In genomic region chr13:23395301-23396245, GRCm38 (mm10) we compare ENCODE assay signal across 8 mouse cellular contexts. TPM values are rescaled to one million over a fixed set of nuclear protein-coding genes. Genes with fewer than 3 reads are reported as not detected.
DNase-seq lines count a peak whose midpoint lies in the region; ATAC-seq and TF ChIP-seq lines count a peak whose summit lies in the region.

No protein-coding gene starts in this region.

- H3K4me2 ChIP-seq in lung, embryonic 16.5 days (ENCODE audit: low read depth, low read length): peak overlapping the region; percentile 85
- peak overlapping the region; percentile 76 for H3K4me2 ChIP-seq in embryonic facial prominence, embryonic 13.5 days
- peak overlapping the region; percentile 66 for H3K4me2 ChIP-seq in intestine, postnatal 0 days (replicated peaks; ENCODE audit: low read depth)
- H3K4me2 ChIP-seq in neural tube, embryonic 15.5 days: peak overlapping the region; percentile 78

- intact Hi-C loops in left cerebral cortex, postnatal 10 days (cut with DNase I): no loop called here

- no peak for DNase-seq in lung, postnatal 36 days
- DNase-seq in cerebellum, adult 8-10 months: no peak
- DNase-seq in left cerebral cortex, postnatal 10 days (ENCODE audit: extremely low spot score in 1 of 2, low spot score in 2 of 2): no peak

- H3K4me1 ChIP-seq in lung, embryonic 16.5 days (replicated peaks; ENCODE audit: control insufficient read depth, insufficient read depth, low read length): peaks cover 9% of the 10 kb centered on the region; the same call in 1 of the 2 replicates
- peaks cover 6% of the 10 kb centered on the region; the same call in 1 of the 2 replicates for H3K4me1 ChIP-seq in embryonic facial prominence, embryonic 13.5 days
- no peaks in the 10 kb centered on the region for H3K4me1 ChIP-seq in intestine, postnatal 0 days (replicated peaks; ENCODE audit: control insufficient read depth, insufficient read depth, low read length)
- H3K4me1 ChIP-seq in neural tube, embryonic 15.5 days: peaks cover 15% of the 10 kb centered on the region

- peak overlapping the region; percentile 45 for H3K9ac ChIP-seq in lung, embryonic 16.5 days (ENCODE audit: low read length)
- peak overlapping the region; percentile 53 for H3K9ac ChIP-seq in embryonic facial prominence, embryonic 13.5 days
- no peak overlapping the region for H3K9ac ChIP-seq in intestine, postnatal 0 days (ENCODE audit: low read depth, low read length)
- peak overlapping the region; percentile 38; the same call in 1 of the 2 replicates for H3K9ac ChIP-seq in neural tube, embryonic 15.5 days (replicated peaks)

- no peaks in the 10 kb centered on the region for H3K9me3 ChIP-seq in lung, embryonic 16.5 days (ENCODE audit: control insufficient read depth, low read length)
- H3K9me3 ChIP-seq in embryonic facial prominence, embryonic 13.5 days: no peaks in the 10 kb centered on the region
- H3K9me3 ChIP-seq in intestine, postnatal 0 days (ENCODE audit: control insufficient read depth): no peaks in the 10 kb centered on the region
- no peaks in the 10 kb centered on the region for H3K9me3 ChIP-seq in neural tube, embryonic 15.5 days (replicated peaks)

- WGBS in lung, embryonic 16.5 days: 2% methylated on average over 43 of the region's 43 CpGs
- 2% methylated on average over 43 of the region's 43 CpGs for WGBS in embryonic facial prominence, embryonic 13.5 days
- WGBS in intestine, postnatal 0 days: 3% methylated on average over 43 of the region's 43 CpGs
- 4% methylated on average over 43 of the region's 43 CpGs for WGBS in neural tube, embryonic 15.5 days

- ATAC-seq in lung, embryonic 16.5 days (ENCODE audit: low read depth): no peak
- no peak for ATAC-seq in embryonic facial prominence, embryonic 13.5 days (ENCODE audit: insufficient number of reproducible peaks, insufficient read depth, low FRiP score, low TSS enrichment, low read depth)
- no peak for ATAC-seq in intestine, postnatal 0 days
- no peak for ATAC-seq in neural tube, embryonic 15.5 days (ENCODE audit: low FRiP score)
- no peak for ATAC-seq in megakaryocyte-erythroid progenitor cell, adult 5-6 weeks (replicated peaks; ENCODE audit: low FRiP score, low TSS enrichment, poor library complexity, severe bottlenecking)

- peak overlapping the region; percentile 55 for H3K4me3 ChIP-seq in lung, embryonic 16.5 days (ENCODE audit: low read length)
- peak overlapping the region; percentile 48 for H3K4me3 ChIP-seq in embryonic facial prominence, embryonic 13.5 days
- peak overlapping the region; percentile 44 for H3K4me3 ChIP-seq in intestine, postnatal 0 days (ENCODE audit: low read depth, low read length)
- peak overlapping the region; percentile 45 for H3K4me3 ChIP-seq in neural tube, embryonic 15.5 days (replicated peaks)

- H3K27ac ChIP-seq in lung, embryonic 16.5 days (ENCODE audit: low read length): no peak overlapping the region
- H3K27ac ChIP-seq in embryonic facial prominence, embryonic 13.5 days: no peak overlapping the region
- no peak overlapping the region for H3K27ac ChIP-seq in intestine, postnatal 0 days (ENCODE audit: low read depth, low read length)
- no peak overlapping the region for H3K27ac ChIP-seq in neural tube, embryonic 15.5 days (replicated peaks)

- no peak for TF ChIP-seq CTCF in intestine, postnatal 0 days (IDR thresholded peaks at IDR 0.05; ENCODE audit: low read depth)

- no peaks in the 10 kb centered on the region for H3K36me3 ChIP-seq in lung, embryonic 16.5 days (ENCODE audit: control insufficient read depth, insufficient read depth, low read length)
- H3K36me3 ChIP-seq in embryonic facial prominence, embryonic 13.5 days: no peaks in the 10 kb centered on the region
- no peaks in the 10 kb centered on the region for H3K36me3 ChIP-seq in intestine, postnatal 0 days (ENCODE audit: control insufficient read depth, insufficient read depth)
- no peaks in the 10 kb centered on the region for H3K36me3 ChIP-seq in neural tube, embryonic 15.5 days

- H3K27me3 ChIP-seq in lung, embryonic 16.5 days (ENCODE audit: control insufficient read depth, insufficient read depth, low read depth, low read length): peaks cover 37% of the 10 kb centered on the region
- peaks cover 66% of the 10 kb centered on the region for H3K27me3 ChIP-seq in embryonic facial prominence, embryonic 13.5 days
- H3K27me3 ChIP-seq in intestine, postnatal 0 days (replicated peaks; ENCODE audit: control insufficient read depth, insufficient read depth, low read length): peaks cover 39% of the 10 kb centered on the region
- peaks cover 62% of the 10 kb centered on the region for H3K27me3 ChIP-seq in neural tube, embryonic 15.5 days (replicated peaks)

RNA-seq across cellular contexts. Expression of gene Zfp322a, which starts 26.6 kb away (rescaled TPM):
- 56.0 and 56.3 TPM in 2 replicates for polyA plus RNA-seq in lung, embryonic 16.5 days (2015; fragmentation: Nextera tagmentation; extraction: Ambion mirVana)
- 60.5 and 63.8 TPM in 2 replicates for polyA plus RNA-seq in embryonic facial prominence, embryonic 13.5 days (2015; fragmentation: Nextera tagmentation; extraction: Ambion mirVana)
- 15.6 and 17.2 TPM in 2 replicates for polyA plus RNA-seq in intestine, postnatal 0 days (2015; fragmentation: Nextera tagmentation; extraction: Ambion mirVana)
- polyA plus RNA-seq in neural tube, embryonic 15.5 days (2015; fragmentation: Nextera tagmentation; extraction: Ambion mirVana): 46.2 and 49.0 TPM in 2 replicates
- 10 to 100 TPM; 38.1 to 40.8 TPM for total RNA-seq in left cerebral cortex, postnatal 10 days (2021)
- total RNA-seq in megakaryocyte-erythroid progenitor cell, adult 5-6 weeks (2014; fragmentation: Nextera tagmentation): 16.0 and 23.2 TPM in 2 replicates
- 64.7 and 75.8 TPM in 2 replicates for total RNA-seq in megakaryocyte-erythroid progenitor cell, adult 5-6 weeks (2017)

RNA-seq across cellular contexts. Expression of gene Abt1, which starts 28.1 kb away (rescaled TPM):
- 11.8 and 12.3 TPM in 2 replicates for polyA plus RNA-seq in lung, embryonic 16.5 days (2015; fragmentation: Nextera tagmentation; extraction: Ambion mirVana)
- polyA plus RNA-seq in embryonic facial prominence, embryonic 13.5 days (2015; fragmentation: Nextera tagmentation; extraction: Ambion mirVana): 13.1 and 14.6 TPM in 2 replicates
- 5.1 and 5.6 TPM in 2 replicates for polyA plus RNA-seq in intestine, postnatal 0 days (2015; fragmentation: Nextera tagmentation; extraction: Ambion mirVana)
- polyA plus RNA-seq in neural tube, embryonic 15.5 days (2015; fragmentation: Nextera tagmentation; extraction: Ambion mirVana): 9.3 and 10.3 TPM in 2 replicates
- total RNA-seq in left cerebral cortex, postnatal 10 days (2021): 1 to 10 TPM; 6.3 to 6.5 TPM
- 8.0 and 10.7 TPM in 2 replicates for total RNA-seq in megakaryocyte-erythroid progenitor cell, adult 5-6 weeks (2014; fragmentation: Nextera tagmentation)
- total RNA-seq in megakaryocyte-erythroid progenitor cell, adult 5-6 weeks (2017): 12.8 and 13.7 TPM in 2 replicates
